Mouse (Mus musculus): ENCODE measurements around the gene Lrrc4c. TPM values are rescaled to one million over a fixed set of nuclear protein-coding genes. Genes with fewer than 3 reads are reported as not detected.

Lrrc4c gene
- polyA plus RNA-seq, 1 experiment from 2014 or later = 24.2 TPM

GRCm38 (mm10) chr2:96573755-96574154 lies 255.8 kb downstream of the Lrrc4c start:
- Histone ChIP-seq H3K9ac (no peak overlapping the region), H3K36me3 (no peaks in the 10 kb centered on the region), H3K4me3 (no peak overlapping the region), H3K4me1 (replicated peaks) (no peaks in the 10 kb centered on the region), H3K4me2 (no peak overlapping the region), H3K27ac (replicated peaks) (no peak overlapping the region), H3K9me3 (no peaks in the 10 kb centered on the region), H3K27me3 (no peaks in the 10 kb centered on the region)
- WGBS = 98% methylated on average over 2 of the region's 2 CpGs
- ATAC-seq (ENCODE audit: low read depth) = no peak

DNA sequence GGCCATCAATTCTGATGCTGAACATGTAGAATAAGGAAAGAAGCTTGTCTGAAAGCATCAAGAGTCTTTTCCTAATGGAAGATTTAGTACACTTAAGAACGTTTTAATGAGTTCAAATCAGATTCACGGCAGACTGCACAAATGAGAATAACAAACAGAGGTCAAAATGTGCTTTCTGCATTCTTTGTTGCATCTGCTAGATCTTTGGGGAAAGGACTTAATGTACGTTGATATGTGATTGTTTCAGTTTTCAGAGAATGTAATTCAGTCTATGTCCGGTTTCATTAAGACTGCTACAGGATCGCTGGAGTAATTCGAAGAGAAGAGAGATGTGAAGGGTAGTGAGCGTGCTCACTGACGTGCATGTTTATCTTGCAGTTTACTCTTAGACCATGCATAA lies 259.7 kb downstream of the Lrrc4c start:
- Histone ChIP-seq H3K36me3 (no peaks in the 10 kb centered on the region), H3K4me1 (replicated peaks) (no peaks in the 10 kb centered on the region), H3K9me3 (no peaks in the 10 kb centered on the region), H3K4me2 (no peak overlapping the region), H3K27ac (replicated peaks) (no peak overlapping the region), H3K4me3 (no peak overlapping the region), H3K9ac (no peak overlapping the region), H3K27me3 (no peaks in the 10 kb centered on the region)
- WGBS = 79% methylated on average over 8 of the region's 8 CpGs
- no peak for ATAC-seq (ENCODE audit: low read depth)

GRCm38 (mm10) chr2:96580136-96580733 lies 262.3 kb downstream of the Lrrc4c start:
- H3K27me3 ChIP-seq = no peaks in the 10 kb centered on the region
- no peaks in the 10 kb centered on the region for H3K36me3 ChIP-seq
- 63% methylated on average over 1 of the region's 1 CpGs for WGBS
- no peak overlapping the region for H3K9ac ChIP-seq
- H3K4me2 ChIP-seq = no peak overlapping the region
- ATAC-seq (ENCODE audit: low read depth) = no peak
- no peaks in the 10 kb centered on the region for H3K9me3 ChIP-seq
- H3K4me1 ChIP-seq (replicated peaks) = no peaks in the 10 kb centered on the region
- no peak overlapping the region for H3K4me3 ChIP-seq
- no peak overlapping the region for H3K27ac ChIP-seq (replicated peaks)

DNA sequence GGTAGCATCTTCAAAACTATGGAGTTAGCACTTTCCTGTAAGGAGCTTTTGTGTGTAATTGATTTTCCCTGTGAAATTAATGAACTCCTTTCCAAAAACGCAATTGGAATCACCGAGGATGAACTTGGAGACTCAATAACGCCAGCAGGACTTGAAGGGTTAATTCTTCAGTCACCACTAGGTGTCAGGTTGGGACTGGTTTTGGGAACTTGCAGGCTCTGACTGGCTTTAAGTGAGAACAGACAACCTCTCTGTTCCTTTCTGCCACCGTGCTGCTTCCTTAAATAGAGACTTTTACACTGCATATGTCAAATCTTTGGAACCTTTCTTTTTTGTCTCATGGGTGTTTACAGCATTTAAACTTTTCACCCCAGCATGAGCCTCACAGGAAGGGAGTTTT lies 267.7 kb downstream of the Lrrc4c start:
- Histone ChIP-seq H3K27ac (replicated peaks) (no peak overlapping the region), H3K36me3 (no peaks in the 10 kb centered on the region), H3K27me3 (no peaks in the 10 kb centered on the region), H3K4me1 (replicated peaks) (0 out of 2 replicates have a peak, but pooled peaks cover 3% of the 10 kb centered on the region), H3K4me3 (no peak overlapping the region), H3K9me3 (no peaks in the 10 kb centered on the region), H3K9ac (no peak overlapping the region), H3K4me2 (peak overlapping the region; percentile 14; the same call in 1 of the 2 replicates)
- no peak; the same call in 1 of the 2 replicates for ATAC-seq (ENCODE audit: low read depth)
- WGBS = 5% methylated on average over 4 of the region's 4 CpGs

DNA sequence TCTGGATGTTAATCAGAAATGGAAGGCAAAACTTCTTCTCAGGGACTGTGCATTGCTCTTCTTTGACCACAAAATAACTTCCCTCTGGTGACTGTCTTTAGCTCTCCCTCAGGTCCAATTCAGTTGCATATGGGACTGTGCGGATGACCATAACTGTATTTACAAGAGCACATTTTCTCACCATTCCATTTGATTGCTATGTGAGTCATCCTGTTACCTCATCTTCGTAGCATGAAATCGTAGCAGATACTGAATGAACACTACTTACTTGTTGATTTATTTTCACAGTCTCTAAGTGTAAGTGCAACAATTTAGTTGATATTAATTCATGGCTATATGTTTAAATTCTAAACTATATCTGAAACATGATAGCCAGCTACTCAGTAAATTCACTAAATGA lies 286.8 kb downstream of the Lrrc4c start:
- no peak overlapping the region for H3K9ac ChIP-seq
- H3K4me1 ChIP-seq (replicated peaks) = no peaks in the 10 kb centered on the region
- H3K9me3 ChIP-seq = no peaks in the 10 kb centered on the region
- no peak overlapping the region for H3K4me2 ChIP-seq
- H3K27me3 ChIP-seq = no peaks in the 10 kb centered on the region
- no peak overlapping the region for H3K4me3 ChIP-seq
- H3K36me3 ChIP-seq = no peaks in the 10 kb centered on the region
- H3K27ac ChIP-seq (replicated peaks) = no peak overlapping the region
- 87% methylated on average over 3 of the region's 3 CpGs for WGBS
- ATAC-seq (ENCODE audit: low read depth) = no peak

DNA sequence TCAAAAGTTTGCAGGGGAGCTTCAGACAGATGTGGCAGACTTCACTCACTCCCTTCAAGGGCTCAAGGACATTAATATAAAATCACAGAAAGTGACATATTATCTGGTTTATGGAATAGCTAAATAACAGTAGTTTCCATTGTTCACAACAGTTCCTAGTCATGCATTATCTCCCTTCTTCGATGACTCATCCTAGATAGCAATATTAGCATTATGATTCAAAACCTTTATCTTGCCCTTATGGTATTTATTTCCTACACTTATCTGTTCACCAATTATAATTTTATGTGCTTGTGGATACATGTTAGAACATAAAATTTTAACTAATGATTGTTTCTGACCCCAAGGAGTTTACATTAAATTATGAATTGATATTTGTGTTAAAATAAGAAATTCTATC lies 296.2 kb downstream of the Lrrc4c start:
- Histone ChIP-seq H3K4me1 (replicated peaks) (no peaks in the 10 kb centered on the region), H3K27ac (replicated peaks) (no peak overlapping the region), H3K9me3 (no peaks in the 10 kb centered on the region), H3K9ac (no peak overlapping the region), H3K4me2 (no peak overlapping the region), H3K4me3 (no peak overlapping the region), H3K36me3 (no peaks in the 10 kb centered on the region), H3K27me3 (no peaks in the 10 kb centered on the region)
- no peak for ATAC-seq (ENCODE audit: low read depth)
- WGBS = 91% methylated on average over 1 of the region's 1 CpGs

DNA sequence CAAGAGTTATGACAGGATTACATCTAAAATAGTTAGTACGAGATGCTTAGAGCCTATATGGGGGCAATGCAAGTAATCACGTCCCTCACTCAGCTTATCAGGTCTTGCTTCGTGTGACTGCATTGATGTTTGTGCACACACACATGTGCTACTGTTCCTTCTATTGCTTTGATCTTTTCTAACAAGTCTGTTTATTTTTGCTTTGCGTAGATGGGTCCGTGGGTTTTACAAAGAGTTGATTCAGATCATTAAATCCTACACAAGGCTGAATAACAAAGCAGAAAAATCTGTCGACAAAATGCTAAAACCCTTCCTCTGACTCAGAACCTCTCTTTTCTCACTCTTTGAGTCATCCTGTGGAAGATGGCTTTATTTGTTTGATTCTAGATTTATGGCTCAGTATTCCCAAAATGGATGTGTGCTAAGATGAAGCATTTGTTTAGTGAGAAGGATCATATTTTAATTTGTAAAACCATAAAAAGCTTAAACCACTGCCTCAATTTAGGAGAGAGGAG lies 300.8 kb downstream of the Lrrc4c start:
- H3K4me1 ChIP-seq (replicated peaks) = no peaks in the 10 kb centered on the region
- H3K9ac ChIP-seq = no peak overlapping the region
- no peak overlapping the region for H3K4me2 ChIP-seq
- no peaks in the 10 kb centered on the region for H3K36me3 ChIP-seq
- no peak overlapping the region for H3K27ac ChIP-seq (replicated peaks)
- H3K9me3 ChIP-seq = no peaks in the 10 kb centered on the region
- 70% methylated on average over 6 of the region's 6 CpGs for WGBS
- H3K4me3 ChIP-seq = no peak overlapping the region
- no peak for ATAC-seq (ENCODE audit: low read depth)
- H3K27me3 ChIP-seq = no peaks in the 10 kb centered on the region

GRCm38 (mm10) chr2:96667113-96667512 lies 349.1 kb downstream of the Lrrc4c start:
- Histone ChIP-seq H3K4me1 (replicated peaks) (no peaks in the 10 kb centered on the region), H3K27ac (replicated peaks) (no peak overlapping the region), H3K4me2 (no peak overlapping the region), H3K4me3 (no peak overlapping the region), H3K36me3 (no peaks in the 10 kb centered on the region), H3K27me3 (no peaks in the 10 kb centered on the region), H3K9ac (no peak overlapping the region), H3K9me3 (no peaks in the 10 kb centered on the region)
- WGBS = 32% methylated on average over 4 of the region's 4 CpGs
- no peak for ATAC-seq (ENCODE audit: low read depth)

DNA sequence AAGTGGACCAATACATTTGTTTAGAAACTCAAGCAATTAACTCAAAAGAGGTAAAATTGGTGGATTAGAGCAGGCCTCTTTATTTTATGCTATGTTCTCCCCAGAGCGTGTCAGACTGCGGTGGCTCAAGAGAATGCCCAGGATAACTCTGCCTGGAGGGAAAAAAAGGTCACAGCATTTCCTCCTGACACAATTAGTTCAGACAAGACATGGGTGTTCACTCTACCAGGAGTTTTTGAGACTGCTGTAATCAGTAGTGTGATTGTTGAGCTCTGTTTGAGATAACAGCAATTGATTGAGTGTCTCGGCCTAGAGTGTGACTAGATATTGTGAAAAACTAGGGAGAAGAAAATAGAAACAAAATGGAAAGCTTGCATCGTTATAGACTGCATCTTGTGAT lies 363.8 kb downstream of the Lrrc4c start:
- Histone ChIP-seq H3K4me2 (no peak overlapping the region), H3K27me3 (no peaks in the 10 kb centered on the region), H3K27ac (replicated peaks) (no peak overlapping the region), H3K4me1 (replicated peaks) (no peaks in the 10 kb centered on the region), H3K9me3 (no peaks in the 10 kb centered on the region), H3K4me3 (no peak overlapping the region), H3K9ac (no peak overlapping the region), H3K36me3 (no peaks in the 10 kb centered on the region)
- 72% methylated on average over 4 of the region's 4 CpGs for WGBS
- no peak for ATAC-seq (ENCODE audit: low read depth)

DNA sequence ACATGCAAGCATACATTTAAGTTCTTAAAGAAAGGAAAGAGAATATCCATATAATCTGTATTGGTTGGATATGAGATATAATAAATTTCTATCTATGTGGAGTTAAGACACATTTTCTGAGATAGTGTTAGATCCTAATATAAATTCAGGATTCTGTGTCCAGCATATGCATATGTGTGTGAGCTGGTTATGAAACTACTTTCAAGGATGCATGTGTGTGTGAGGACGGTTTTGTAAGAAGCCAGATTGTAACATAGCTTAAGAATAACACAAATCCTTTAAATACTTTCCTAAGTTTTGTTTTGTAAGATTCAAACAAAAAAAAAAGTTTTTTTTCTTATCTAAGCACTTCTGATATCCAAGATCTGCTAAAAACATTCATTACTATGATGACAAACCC lies 367.4 kb downstream of the Lrrc4c start:
- WGBS = 73% methylated on average over 1 of the region's 1 CpGs
- no peaks in the 10 kb centered on the region for H3K9me3 ChIP-seq
- no peaks in the 10 kb centered on the region for H3K36me3 ChIP-seq
- no peak overlapping the region for H3K27ac ChIP-seq (replicated peaks)
- no peaks in the 10 kb centered on the region for H3K4me1 ChIP-seq (replicated peaks)
- H3K9ac ChIP-seq = no peak overlapping the region
- no peak overlapping the region for H3K4me3 ChIP-seq
- H3K27me3 ChIP-seq = no peaks in the 10 kb centered on the region
- H3K4me2 ChIP-seq = no peak overlapping the region
- ATAC-seq (ENCODE audit: low read depth) = no peak

- 12% methylated on average over 3 of the region's 3 CpGs for WGBS
- H3K27me3 ChIP-seq = no peaks in the 10 kb centered on the region
- H3K4me1 ChIP-seq (replicated peaks) = no peaks in the 10 kb centered on the region
- H3K9me3 ChIP-seq = no peaks in the 10 kb centered on the region
- no peak overlapping the region for H3K27ac ChIP-seq (replicated peaks)
- H3K4me2 ChIP-seq = no peak overlapping the region
- no peaks in the 10 kb centered on the region for H3K36me3 ChIP-seq
- no peak for ATAC-seq (ENCODE audit: low read depth)
- H3K4me3 ChIP-seq = no peak overlapping the region
- no peak overlapping the region for H3K9ac ChIP-seq
These were observed 387.0 kb downstream of the Lrrc4c start for GRCm38 (mm10) chr2:96705004-96705403.

- H3K27me3 ChIP-seq = no peaks in the 10 kb centered on the region
- H3K9me3 ChIP-seq = no peaks in the 10 kb centered on the region
- H3K4me1 ChIP-seq (replicated peaks) = no peaks in the 10 kb centered on the region
- 72% methylated on average over 4 of the region's 4 CpGs for WGBS
- no peak overlapping the region for H3K9ac ChIP-seq
- H3K27ac ChIP-seq (replicated peaks) = no peak overlapping the region
- no peaks in the 10 kb centered on the region for H3K36me3 ChIP-seq
- H3K4me3 ChIP-seq = no peak overlapping the region
- no peak for ATAC-seq (ENCODE audit: low read depth)
- no peak overlapping the region for H3K4me2 ChIP-seq
These were observed 389.9 kb downstream of the Lrrc4c start for GRCm38 (mm10) chr2:96707772-96708350.

DNA sequence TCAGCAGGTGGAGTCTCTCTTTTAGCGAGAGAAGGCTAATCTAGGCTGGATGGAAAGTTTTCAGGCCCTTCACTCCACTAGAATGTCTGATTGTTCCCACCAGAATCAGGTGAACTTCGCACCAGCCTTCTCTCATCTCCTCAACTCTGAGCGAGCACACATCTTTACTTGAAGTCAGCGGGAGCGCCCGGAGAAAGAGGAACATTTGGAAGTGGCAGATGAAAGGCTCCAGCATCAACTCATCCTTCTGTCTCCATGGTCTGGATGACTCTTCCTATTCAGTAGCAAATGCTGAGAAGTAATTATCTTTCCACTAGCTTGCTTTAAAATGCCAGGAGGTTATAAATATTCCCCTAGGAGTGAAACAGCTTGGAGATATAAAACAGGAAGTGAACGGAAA lies 396.6 kb downstream of the Lrrc4c start:
- H3K36me3 ChIP-seq = no peaks in the 10 kb centered on the region
- no peak overlapping the region for H3K27ac ChIP-seq (replicated peaks)
- H3K4me2 ChIP-seq = no peak overlapping the region
- no peak overlapping the region for H3K4me3 ChIP-seq
- no peaks in the 10 kb centered on the region for H3K4me1 ChIP-seq (replicated peaks)
- no peaks in the 10 kb centered on the region for H3K9me3 ChIP-seq
- H3K27me3 ChIP-seq = no peaks in the 10 kb centered on the region
- ATAC-seq (ENCODE audit: low read depth) = no peak
- H3K9ac ChIP-seq = no peak overlapping the region
- 82% methylated on average over 7 of the region's 7 CpGs for WGBS
